Mouse (Mus musculus) heart, adult 2 months (tissue): ENCODE data around the gene Zfp827.

ENCODE experiments used
- CTCF ChIP-seq: fragments of 200-600 bp; IDR thresholded peaks from 2 replicates; pipeline ENCODE4 v1.8.1; 2022; ENCODE audit warnings: antibody characterized with exemption, mild to moderate bottlenecking, moderate library complexity
- POLR2A ChIP-seq: fragments of 200-500 bp; IDR thresholded peaks from 2 replicates; pipeline ENCODE4 v1.6.1; 2011; ENCODE audit warnings: mild to moderate bottlenecking, low read depth, low read length, control low read depth; ENCODE audit not compliant: insufficient read depth

DNA sequence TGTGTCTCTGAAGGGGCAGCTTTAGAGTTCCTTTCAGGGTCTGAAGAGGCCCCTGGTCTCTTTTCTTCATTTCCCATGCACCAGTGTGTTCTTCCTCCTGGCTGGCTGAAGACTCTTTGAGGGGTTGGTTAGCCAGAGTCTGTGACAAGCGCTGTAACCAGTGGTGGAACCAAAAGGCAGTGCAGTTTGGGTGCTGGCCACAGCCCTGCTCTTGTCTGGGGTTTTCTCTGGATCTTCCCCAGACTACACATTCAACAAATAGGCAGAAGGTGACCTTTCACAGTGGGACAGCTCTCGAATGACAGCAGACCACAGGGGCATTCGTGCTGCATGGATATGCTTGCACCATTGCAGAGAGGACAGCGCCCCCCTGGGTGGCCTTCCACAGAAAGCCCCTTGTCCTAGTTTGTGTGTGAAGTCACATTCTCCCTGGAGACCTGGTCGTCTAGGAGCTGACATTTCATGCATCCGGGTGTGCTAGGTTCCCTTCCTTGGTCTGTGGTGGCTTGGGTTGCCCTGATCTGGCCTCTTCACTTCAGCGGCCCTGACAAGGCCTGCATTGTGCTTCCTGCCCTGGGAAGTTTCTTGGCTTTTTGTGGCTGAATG is 99.1 kb downstream of the Zfp827 start:
- TF ChIP-seq CTCF (peak; percentile 47), POLR2A (no peak)
